Mouse (Mus musculus) E14TG2a.4 (cell line): ENCODE measurements around the gene Sf3b4.
"Not testable (repeated sequence)": the region's sequence is repeated elsewhere in the genome, so short reads cannot be mapped to it uniquely, and the experiment has no call there.

Experiments
- H3K27me3 ChIP-seq: 2 replicates; pipeline ENCODE4 v1.6.1; 2014; ENCODE audit warnings: low read length, control low read depth; ENCODE audit not compliant: insufficient read depth
- H3K36me3 ChIP-seq: 2 replicates; pipeline ENCODE4 v1.6.1; 2014; ENCODE audit warnings: low read length, control low read depth; ENCODE audit not compliant: insufficient read depth
- H3K4me1 ChIP-seq: replicated peaks from 2 replicates; pipeline ENCODE4 v1.6.1; 2014; ENCODE audit warnings: low read depth, low read length, control low read depth
- H3K4me3 ChIP-seq: replicated peaks from 2 replicates; pipeline ENCODE4 v1.5.1; 2014; ENCODE audit warnings: mild to moderate bottlenecking, low read length
- H3K9me3 ChIP-seq: 2 replicates; pipeline ENCODE4 v1.6.1; 2014; ENCODE audit warnings: low read length, control low read depth
- CTCF ChIP-seq: conservative IDR thresholded peaks from 2 replicates; pipeline ENCODE4 v1.5.1; 2014; ENCODE audit warnings: low read length
- NANOG ChIP-seq: IDR thresholded peaks from 2 replicates; pipeline ENCODE4 v1.6.1; 2014; ENCODE audit warnings: borderline replicate concordance, low read length, mixed read lengths
- POU5F1 ChIP-seq: IDR thresholded peaks from 2 replicates; pipeline ENCODE4 v1.6.1; 2014; ENCODE audit warnings: low read length, borderline replicate concordance

The Sf3b4 gene

GRCm38 (mm10) chr3:96170976-96171545 is 1.1 kb upstream of the Sf3b4 start:
- peak overlapping the region; percentile 99 for H3K4me3 ChIP-seq
- H3K36me3 ChIP-seq = peaks cover 46% of the 10 kb centered on the region
- H3K4me1 ChIP-seq = peaks cover 58% of the 10 kb centered on the region
- TF ChIP-seq POU5F1 = no peak
- no peak for TF ChIP-seq CTCF
- TF ChIP-seq NANOG = no peak
- no peaks in the 10 kb centered on the region for H3K9me3 ChIP-seq
- no peaks in the 10 kb centered on the region for H3K27me3 ChIP-seq

GRCm38 (mm10) chr3:96171583-96172196 is 442 bp upstream of the Sf3b4 start:
- H3K4me3 ChIP-seq = peak overlapping the region; percentile 99
- peaks cover 52% of the 10 kb centered on the region for H3K36me3 ChIP-seq
- no peak for TF ChIP-seq NANOG
- no peak for TF ChIP-seq CTCF
- no peak for TF ChIP-seq POU5F1
- no peaks in the 10 kb centered on the region for H3K9me3 ChIP-seq
- peaks cover 65% of the 10 kb centered on the region for H3K4me1 ChIP-seq
- no peaks in the 10 kb centered on the region for H3K27me3 ChIP-seq

GRCm38 (mm10) chr3:96173185-96173584 is 1.1 kb downstream of the Sf3b4 start:
- Histone ChIP-seq H3K36me3 (peaks cover 67% of the 10 kb centered on the region), H3K9me3 (no peaks in the 10 kb centered on the region), H3K4me3 (peak overlapping the region; percentile 99), H3K4me1 (peaks cover 66% of the 10 kb centered on the region), H3K27me3 (no peaks in the 10 kb centered on the region)
- TF ChIP-seq NANOG = no peak
- TF ChIP-seq POU5F1 = no peak
- TF ChIP-seq CTCF = no peak

- H3K27me3 ChIP-seq, H3K9me3 ChIP-seq: not testable (repeated sequence)
- H3K36me3 ChIP-seq = peaks cover 72% of the 10 kb centered on the region
- peaks cover 73% of the 10 kb centered on the region for H3K4me1 ChIP-seq
- H3K4me3 ChIP-seq = peak overlapping the region; percentile 99
Observed at GRCm38 (mm10) chr3:96174042-96174441, 1.9 kb downstream of the Sf3b4 start.

GRCm38 (mm10) chr3:96175251-96175650 is 3.1 kb downstream of the Sf3b4 start:
- TF ChIP-seq CTCF (no peak), POU5F1 (no peak), NANOG (no peak)
- H3K27me3 ChIP-seq = no peaks in the 10 kb centered on the region
- peaks cover 72% of the 10 kb centered on the region for H3K36me3 ChIP-seq
- peak overlapping the region; percentile 99 for H3K4me3 ChIP-seq
- no peaks in the 10 kb centered on the region for H3K9me3 ChIP-seq
- H3K4me1 ChIP-seq = peaks cover 75% of the 10 kb centered on the region

GRCm38 (mm10) chr3:96178427-96178826 is 6.3 kb downstream of the Sf3b4 start:
- peaks cover 16% of the 10 kb centered on the region for H3K27me3 ChIP-seq

GRCm38 (mm10) chr3:96178902-96179301 is 6.8 kb downstream of the Sf3b4 start:
- H3K4me3 ChIP-seq = no peak overlapping the region
- TF ChIP-seq NANOG (no peak), CTCF (no peak), POU5F1 (no peak)
- peaks cover 20% of the 10 kb centered on the region for H3K27me3 ChIP-seq
- no peaks in the 10 kb centered on the region for H3K9me3 ChIP-seq
- peaks cover 58% of the 10 kb centered on the region for H3K36me3 ChIP-seq
- peaks cover 76% of the 10 kb centered on the region for H3K4me1 ChIP-seq

More at GRCm38 (mm10) chr3:96178427-96178826, 6.3 kb downstream of the Sf3b4 start:
- Histone ChIP-seq H3K9me3 (no peaks in the 10 kb centered on the region), H3K4me1 (peaks cover 77% of the 10 kb centered on the region), H3K4me3 (no peak overlapping the region), H3K36me3 (peaks cover 62% of the 10 kb centered on the region)
- TF ChIP-seq POU5F1 = no peak
- TF ChIP-seq NANOG = no peak
- TF ChIP-seq CTCF = no peak

GRCm38 (mm10) chr3:96179531-96179930 is 7.4 kb downstream of the Sf3b4 start:
- Histone ChIP-seq H3K27me3 (peaks cover 27% of the 10 kb centered on the region), H3K4me3 (no peak overlapping the region), H3K36me3 (peaks cover 51% of the 10 kb centered on the region), H3K4me1 (peaks cover 75% of the 10 kb centered on the region), H3K9me3 (no peaks in the 10 kb centered on the region)
- no peak for TF ChIP-seq NANOG
- no peak for TF ChIP-seq CTCF
- TF ChIP-seq POU5F1 = no peak

DNA sequence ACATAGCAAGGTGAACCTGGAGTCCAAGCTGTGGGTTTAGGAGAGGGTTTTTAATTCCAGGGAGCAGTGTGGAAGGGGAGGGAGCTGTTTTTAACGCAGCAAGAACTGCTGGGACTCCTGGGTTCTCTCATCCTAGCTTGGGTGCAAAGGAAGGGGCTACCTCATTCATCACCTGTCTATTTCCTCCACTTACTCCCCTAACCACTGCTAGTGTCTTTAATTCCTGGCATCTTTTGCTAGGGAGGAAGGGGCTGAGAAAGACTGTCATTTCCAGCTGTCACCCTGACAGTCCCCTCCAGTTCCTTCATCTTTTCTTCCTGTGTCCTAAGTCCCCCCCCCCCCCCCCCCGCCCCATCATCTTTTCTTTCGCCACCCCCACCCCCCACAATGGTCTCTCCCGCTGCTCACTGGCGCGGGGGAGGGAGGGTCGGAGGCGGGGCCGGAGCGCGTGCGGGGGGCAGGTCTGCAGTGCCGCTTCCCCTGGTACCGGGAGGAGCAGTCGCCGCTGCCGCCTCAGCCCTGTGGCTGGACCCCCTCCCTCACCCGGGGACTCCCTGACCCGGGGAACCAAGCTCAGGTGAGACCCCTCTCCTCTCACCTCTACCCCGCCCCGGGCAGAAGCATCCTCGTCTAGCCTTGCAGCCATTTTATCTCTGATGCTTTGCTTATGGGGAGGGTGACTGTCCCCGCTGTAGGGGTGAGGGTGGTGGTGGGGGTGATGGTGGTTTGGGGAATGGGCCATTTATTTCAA is 8.8 kb downstream of the Sf3b4 start, which contains the start of gene Sv2a:
TSS of gene Sv2a (plus strand) at position 425 of the 751 bp plus-strand sequence.
- peaks cover 38% of the 10 kb centered on the region for H3K36me3 ChIP-seq
- H3K9me3 ChIP-seq = no peaks in the 10 kb centered on the region
- peaks cover 71% of the 10 kb centered on the region for H3K4me1 ChIP-seq
- peaks cover 39% of the 10 kb centered on the region for H3K27me3 ChIP-seq
- peak within 1 kb of the TSS; percentile 78 for H3K4me3 ChIP-seq
- TF ChIP-seq NANOG = no peak
- no peak for TF ChIP-seq POU5F1
- TF ChIP-seq CTCF = no peak
